ENCODE assay signal across 16 mouse cellular contexts in the genomic region with DNA sequence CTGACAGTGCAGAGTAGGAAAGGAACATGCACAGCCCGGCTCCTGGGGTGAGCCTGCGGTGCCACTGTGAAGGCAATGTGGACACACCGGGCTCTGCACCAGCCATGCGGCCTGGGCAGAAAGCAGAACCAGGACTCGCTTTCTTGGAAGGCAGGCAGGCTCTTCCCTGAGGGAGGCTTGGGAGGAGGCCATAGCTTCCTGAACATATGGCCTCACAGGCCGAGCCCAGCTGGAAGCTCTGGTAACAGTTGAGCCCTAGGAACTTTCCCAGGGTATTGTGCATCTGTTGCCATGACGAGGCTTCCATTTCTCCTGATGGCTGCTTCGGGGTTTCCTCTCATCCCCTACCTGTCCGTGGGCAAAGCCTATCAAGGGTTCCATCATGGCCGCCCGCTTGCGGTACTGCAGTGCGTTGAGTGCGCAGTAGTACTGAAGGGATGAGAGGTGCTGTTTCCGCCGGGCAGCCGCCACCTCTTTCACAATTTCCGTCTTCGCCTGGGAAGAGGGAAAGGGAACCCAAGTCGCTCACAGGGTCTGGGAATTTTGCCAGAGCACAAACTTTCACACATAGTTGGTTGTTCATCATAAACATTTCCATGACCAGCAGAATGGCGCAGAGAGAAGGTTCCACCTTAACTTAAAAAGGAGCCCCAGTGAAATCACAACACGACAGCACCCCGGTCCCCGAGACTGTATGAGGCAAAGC. TPM values are rescaled to one million over a fixed set of nuclear protein-coding genes. Genes with fewer than 3 reads are reported as not detected.
DNase-seq lines count a peak whose midpoint lies in the region; ATAC-seq and TF ChIP-seq lines count a peak whose summit lies in the region.
"Had no signal": no experiment of that assay in that cellular context is flagged by ENCODE, and none has a peak within 500 bp of the region (broad histone marks: within the 10 kb centered on the region; RNA-seq: fewer than 3 reads in every experiment).

No protein-coding gene starts in this region.

- H3K4me3 ChIP-seq in heart, postnatal 0 days (ENCODE audit: low read depth, low read length): no peak overlapping the region
- no peak overlapping the region for H3K4me3 ChIP-seq in forebrain, postnatal 0 days (ENCODE audit: low read depth, low read length)
- H3K4me3 ChIP-seq: embryonic facial prominence, embryonic 12.5 days; heart, embryonic 13.5 days; midbrain, embryonic 13.5 days; neural tube, embryonic 12.5 days had no signal

- H3K27me3 ChIP-seq in heart, postnatal 0 days (ENCODE audit: control insufficient read depth, insufficient read depth, low read length): no peaks in the 10 kb centered on the region
- no peaks in the 10 kb centered on the region for H3K27me3 ChIP-seq in forebrain, postnatal 0 days (ENCODE audit: insufficient read depth, low read length)
- H3K27me3 ChIP-seq: embryonic facial prominence, embryonic 12.5 days; heart, embryonic 13.5 days; midbrain, embryonic 13.5 days; neural tube, embryonic 12.5 days had no signal

- no peak overlapping the region for H3K9ac ChIP-seq in heart, postnatal 0 days (replicated peaks; ENCODE audit: low read depth, low read length)
- H3K9ac ChIP-seq in forebrain, postnatal 0 days: no peak overlapping the region
- H3K9ac ChIP-seq: embryonic facial prominence, embryonic 12.5 days; heart, embryonic 13.5 days; midbrain, embryonic 13.5 days; neural tube, embryonic 12.5 days had no signal

- TF ChIP-seq CTCF in heart, postnatal 0 days (IDR thresholded peaks at IDR 0.05; ENCODE audit: low read depth): no peak
- no peak for TF ChIP-seq CTCF in forebrain, postnatal 0 days (IDR thresholded peaks at IDR 0.05; ENCODE audit: low read depth)

- no peak for DNase-seq in heart, postnatal 0 days (ENCODE audit: low spot score)
- no peak for DNase-seq in heart, postnatal 10 days
- DNase-seq in lung, postnatal 10 days: peak; percentile 43
- DNase-seq in lung, postnatal 14 days: no peak
- DNase-seq in cerebellum, adult 11-12 months: peak; percentile 97
- DNase-seq in forebrain, postnatal 0 days: peak; percentile 40
- no peak for DNase-seq in urinary bladder, postnatal 36 days (ENCODE audit: low spot score in 2 of 2)
- DNase-seq in ovary, postnatal 14 days (ENCODE audit: low spot score): no peak
- DNase-seq: gastrocnemius, postnatal 25 days; liver; right cerebral cortex, adult 18-20 months had no signal

- H3K4me2 ChIP-seq in heart, postnatal 0 days (ENCODE audit: low read depth, low read length): no peak overlapping the region
- H3K4me2 ChIP-seq in forebrain, postnatal 0 days (ENCODE audit: low read depth): no peak overlapping the region
- H3K4me2 ChIP-seq: embryonic facial prominence, embryonic 12.5 days; heart, embryonic 13.5 days; midbrain, embryonic 13.5 days; neural tube, embryonic 12.5 days had no signal

- H3K36me3 ChIP-seq in heart, postnatal 0 days (replicated peaks; ENCODE audit: control insufficient read depth, insufficient read depth, low read length): peaks cover 52% of the 10 kb centered on the region
- peaks cover 4% of the 10 kb centered on the region; the same call in 1 of the 2 replicates for H3K36me3 ChIP-seq in forebrain, postnatal 0 days (ENCODE audit: insufficient read depth)

- no peak for TF ChIP-seq EP300 in heart, postnatal 0 days (IDR thresholded peaks at IDR 0.05; ENCODE audit: low read depth)

- 89% methylated on average over 24 of the region's 24 CpGs for WGBS in heart, postnatal 0 days
- 82% methylated on average over 24 of the region's 24 CpGs for WGBS in forebrain, postnatal 0 days

- H3K4me1 ChIP-seq in heart, postnatal 0 days (ENCODE audit: control insufficient read depth, insufficient read depth): no peaks in the 10 kb centered on the region
- no peaks in the 10 kb centered on the region for H3K4me1 ChIP-seq in forebrain, postnatal 0 days (ENCODE audit: insufficient read depth)
- H3K4me1 ChIP-seq: embryonic facial prominence, embryonic 12.5 days; midbrain, embryonic 13.5 days; neural tube, embryonic 12.5 days had no signal

- 0 out of 2 replicates have a peak, but pooled peaks have one; percentile 7 for ATAC-seq in heart, postnatal 0 days (ENCODE audit: insufficient read depth, low read depth)
- ATAC-seq in forebrain, postnatal 0 days: peak; percentile 25; the same call in 1 of the 2 replicates
- ATAC-seq: hindbrain, embryonic 16.5 days; midbrain, embryonic 13.5 days had no signal

- H3K27ac ChIP-seq in heart, postnatal 0 days (ENCODE audit: low read depth): no peak overlapping the region
- no peak overlapping the region for H3K27ac ChIP-seq in forebrain, postnatal 0 days (ENCODE audit: low read depth, low read length)
- H3K27ac ChIP-seq: embryonic facial prominence, embryonic 12.5 days; heart, embryonic 13.5 days; midbrain, embryonic 13.5 days; neural tube, embryonic 12.5 days had no signal

- intact Hi-C loops in heart, postnatal 10 days (cut with DNase I): no loop called here

- no peaks in the 10 kb centered on the region for H3K9me3 ChIP-seq in heart, postnatal 0 days (replicated peaks; ENCODE audit: control insufficient read depth, low read length)
- H3K9me3 ChIP-seq in forebrain, postnatal 0 days (ENCODE audit: low read length): no peaks in the 10 kb centered on the region
- H3K9me3 ChIP-seq: embryonic facial prominence, embryonic 12.5 days; heart, embryonic 13.5 days; midbrain, embryonic 13.5 days; neural tube, embryonic 12.5 days had no signal

RNA-seq across cellular contexts. Expression of a gene that starts 28.0 kb away (rescaled TPM):
- 19.7 and 39.9 TPM in 2 replicates for total RNA-seq in heart, postnatal 0 days (2014; rRNA removed; ENCODE audit: low replicate concordance)
- 25.4 and 30.6 TPM in 2 replicates for polyA plus RNA-seq in heart, postnatal 0 days (2015; fragmentation: Nextera tagmentation; extraction: Ambion mirVana)
- 10 to 100 TPM; 42.9 to 45.9 TPM for total RNA-seq in heart, postnatal 10 days (2021)
- 38.2 and 38.5 TPM in 2 replicates for total RNA-seq in forebrain, postnatal 0 days (2014; rRNA removed)
- 17.4 and 26.1 TPM in 2 replicates for polyA plus RNA-seq in forebrain, postnatal 0 days (2015; fragmentation: Nextera tagmentation; extraction: Ambion mirVana)

Comparison
In these comparisons a context has a peak if more than half of its experiments do, and no peak if none do; other contexts are left out.
1. DNase-seq: peak in lung, postnatal 10 days (single experiment), cerebellum, adult 11-12 months (single experiment) and forebrain, postnatal 0 days (single experiment); none in heart, postnatal 0 days (single experiment), heart, postnatal 10 days (0 of 2), lung, postnatal 14 days (single experiment), urinary bladder, postnatal 36 days (0 of 2) and ovary, postnatal 14 days (single experiment).